Mouse (Mus musculus): Measurements from ENCODE around the gene Vps33b. TPM values are rescaled to one million over a fixed set of nuclear protein-coding genes. Genes with fewer than 3 reads are reported as not detected.

The Vps33b gene
- polyA plus RNA-seq (2017; shearing (Covaris generic)): 10 to 100 TPM; 46.1 to 52.9 TPM

GRCm38 (mm10) chr7:80268897-80269750 lies at the start of gene Vps33b:
Gene Vps33b (plus strand): TSS chr7:80269649.

GRCm38 (mm10) chr7:80232489-80233029 lies 36.9 kb upstream of the Vps33b start, which contains the start of the genes Cib1 and Gdpgp1:
Gene Cib1 (minus strand): TSS chr7:80232813.
Gene Gdpgp1 (plus strand): TSS chr7:80232865.

GRCm38 (mm10) chr7:80246148-80246721 lies 23.2 kb upstream of the Vps33b start, which contains the start of gene Ttll13:
Gene Ttll13 (plus strand): TSS chr7:80246376.

GRCm38 (mm10) chr7:80260625-80261371 lies 8.7 kb upstream of the Vps33b start, which contains the start of gene Ngrn:
Gene Ngrn (plus strand): TSS chr7:80261215.

GRCm38 (mm10) chr7:80294062-80294763 lies 24.8 kb downstream of the Vps33b start, which contains the start of gene Prc1:
Gene Prc1 (plus strand): TSS chr7:80294450.

GRCm38 (mm10) chr7:80324043-80324815 lies 54.8 kb downstream of the Vps33b start, which contains the start of gene Rccd1:
Gene Rccd1 (minus strand): TSS chr7:80324454.

GRCm38 (mm10) chr7:80340793-80341192 lies 71.3 kb downstream of the Vps33b start, which contains the start of gene Unc45a:
Gene Unc45a (minus strand): TSS chr7:80341005.

Other genes with a start within 250 kb of the Vps33b start
- 10 to 100 TPM in 1 of 2 experiments, 1 to 10 TPM in 1; 9.7 to 12.4 TPM for gene Zfp710, start 244.8 kb upstream of the Vps33b start, polyA plus RNA-seq (2017; shearing (Covaris generic))
- gene Idh2, start 154.3 kb upstream of the Vps33b start, polyA plus RNA-seq (2017; shearing (Covaris generic)): 10 to 100 TPM; 61.7 to 97.1 TPM
- 10 to 100 TPM; 16.9 to 30.2 TPM for gene Sema4b, start 82.8 kb upstream of the Vps33b start, polyA plus RNA-seq (2017; shearing (Covaris generic))
- gene Cib1, start 36.8 kb upstream of the Vps33b start, polyA plus RNA-seq (2017; shearing (Covaris generic)): 100 to 1,000 TPM; 224 to 231 TPM
- 1 to 10 TPM; 8.2 to 9.8 TPM for gene Gdpgp1, start 36.8 kb upstream of the Vps33b start, polyA plus RNA-seq (2017; shearing (Covaris generic))
- under 1 TPM in 1 of 2 experiments, not detected in 1; 0.53 TPM for gene Ttll13, start 23.3 kb upstream of the Vps33b start, polyA plus RNA-seq (2017; shearing (Covaris generic))
- gene Ngrn, start 8.4 kb upstream of the Vps33b start, polyA plus RNA-seq (2017; shearing (Covaris generic)): 10 to 100 TPM; 46.1 to 66.2 TPM
- gene Prc1, start 24.8 kb downstream of the Vps33b start, polyA plus RNA-seq (2017; shearing (Covaris generic)): 10 to 100 TPM; 18.8 to 28.3 TPM
- 10 to 100 TPM; 15.6 to 17.4 TPM for gene Rccd1, start 54.8 kb downstream of the Vps33b start, polyA plus RNA-seq (2017; shearing (Covaris generic))
- 10 to 100 TPM; 51.9 to 73.5 TPM for gene Unc45a, start 71.4 kb downstream of the Vps33b start, polyA plus RNA-seq (2017; shearing (Covaris generic))
- 1 to 10 TPM; 5.8 to 8.1 TPM for gene Hddc3, start 73.5 kb downstream of the Vps33b start, polyA plus RNA-seq (2017; shearing (Covaris generic))
- gene Man2a2, start 101.7 kb downstream of the Vps33b start, polyA plus RNA-seq (2017; shearing (Covaris generic)): 10 to 100 TPM; 24.5 to 38.4 TPM
- 1 to 10 TPM; 2.3 to 2.6 TPM for gene Fes, start 118.3 kb downstream of the Vps33b start, polyA plus RNA-seq (2017; shearing (Covaris generic))
- gene Furin, start 135.8 kb downstream of the Vps33b start, polyA plus RNA-seq (2017; shearing (Covaris generic)): 10 to 100 TPM; 40.6 to 68.3 TPM